8 mouse cellular contexts compared by ENCODE assay signal in the genomic region with DNA sequence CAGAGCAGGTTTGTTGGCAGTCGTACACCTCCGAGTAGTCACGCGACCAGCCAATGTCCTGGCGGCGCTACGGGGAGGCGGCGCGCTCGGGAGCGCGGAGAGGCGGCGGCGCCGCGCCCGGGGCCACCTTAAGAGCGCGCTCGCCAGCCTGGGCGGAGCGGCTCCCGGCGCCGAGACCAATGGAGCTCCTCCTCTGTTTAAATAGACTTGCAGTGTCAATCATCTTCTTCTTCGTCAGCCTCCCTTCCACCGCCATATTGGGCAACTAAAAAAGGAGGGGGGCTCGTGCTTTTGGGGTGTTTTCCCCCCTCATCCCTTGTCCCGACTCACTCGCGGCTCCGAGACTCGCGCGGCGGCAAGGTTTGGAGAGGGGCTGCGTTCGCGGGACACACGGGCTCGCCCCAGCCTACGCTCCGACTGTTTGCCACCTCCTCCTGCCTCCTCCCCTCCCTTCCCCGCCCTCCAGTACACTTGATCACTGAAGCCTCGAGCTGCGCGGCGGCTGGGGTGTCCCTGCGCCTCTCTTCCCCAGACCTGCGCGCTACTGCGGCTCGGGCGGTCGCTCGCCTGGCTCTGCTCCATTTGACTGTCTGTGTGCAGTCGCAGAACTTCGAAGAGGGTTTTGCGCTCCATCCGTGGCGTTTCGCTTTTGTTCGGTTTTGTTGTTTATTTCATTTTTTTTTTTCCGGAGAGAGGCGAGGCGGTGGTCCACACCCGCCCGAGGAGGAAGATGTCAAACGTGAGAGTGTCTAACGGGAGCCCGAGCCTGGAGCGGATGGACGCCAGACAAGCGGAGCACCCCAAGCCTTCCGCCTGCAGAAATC. TPM values are rescaled to one million over a fixed set of nuclear protein-coding genes. Genes with fewer than 3 reads are reported as not detected.
DNase-seq lines count a peak whose midpoint lies in the region; ATAC-seq and TF ChIP-seq lines count a peak whose summit lies in the region.

Gene Cdkn1b, plus strand, starts transcription at position 212 of the 824 bp plus-strand sequence.

- peak within 1 kb of the TSS; percentile 80 for H3K4me2 ChIP-seq in CH12.LX (ENCODE audit: insufficient read depth, low read depth, poor library complexity, severe bottlenecking)
- H3K4me2 ChIP-seq in heart, embryonic 14.5 days (ENCODE audit: low read length): peak within 1 kb of the TSS; percentile 94
- H3K4me2 ChIP-seq in liver, embryonic 12.5 days: peak within 1 kb of the TSS; percentile 100
- peak within 1 kb of the TSS; percentile 90 for H3K4me2 ChIP-seq in stomach, embryonic 14.5 days (replicated peaks; ENCODE audit: low read depth, low read length)

- peak within 1 kb of the TSS; percentile 84 to 99 (median 88) for H3K4me3 ChIP-seq in CH12.LX (replicated peaks in 1 of 3; ENCODE audit: low read depth in 2 of 3, low read length in 2 of 3, poor library complexity in 1 of 3)
- peak within 1 kb of the TSS; percentile 94 for H3K4me3 ChIP-seq in forebrain, embryonic 10.5 days
- H3K4me3 ChIP-seq in heart, embryonic 14.5 days (ENCODE audit: control insufficient read depth in 1 of 2, insufficient read depth in 1 of 2, low read depth in 1 of 2, low read length in 2 of 2): peak within 1 kb of the TSS; percentile 81 to 92
- H3K4me3 ChIP-seq in liver, embryonic 12.5 days: peak within 1 kb of the TSS; percentile 92
- peak within 1 kb of the TSS; percentile 87 for H3K4me3 ChIP-seq in stomach, embryonic 14.5 days (ENCODE audit: low read depth, low read length)

- peaks cover 34% of the 10 kb centered on the region for H3K79me2 ChIP-seq in CH12.LX (replicated peaks; ENCODE audit: control insufficient read depth, extremely low read depth, insufficient read depth, poor library complexity, severe bottlenecking)

- DNase-seq in CH12.LX (ENCODE audit: extremely low read depth): peak; percentile 82
- DNase-seq in c-Kit-positive CD71-negative TER-119-negative erythroid progenitor cells, embryonic 14.5 days (ENCODE audit: low read depth): peak; percentile 79
- peak; percentile 89 for DNase-seq in forebrain, embryonic 10.5 days (ENCODE audit: extremely low spot score, low spot score)
- DNase-seq in kidney, postnatal 14 days: peak; percentile 96
- peak; percentile 86 to 90 for DNase-seq in natural killer cell, adult 2 months (ENCODE audit: low spot score in 2 of 2)

- H3K9me3 ChIP-seq in CH12.LX (replicated peaks; ENCODE audit: low read length): no peaks in the 10 kb centered on the region
- H3K9me3 ChIP-seq in forebrain, embryonic 10.5 days: no peaks in the 10 kb centered on the region
- H3K9me3 ChIP-seq in heart, embryonic 14.5 days (ENCODE audit: control insufficient read depth, low read length): no peaks in the 10 kb centered on the region
- H3K9me3 ChIP-seq in liver, embryonic 12.5 days (replicated peaks): no peaks in the 10 kb centered on the region
- no peaks in the 10 kb centered on the region for H3K9me3 ChIP-seq in stomach, embryonic 14.5 days (ENCODE audit: control insufficient read depth, low read depth, low read length)

- no peaks in the 10 kb centered on the region for H3K27me3 ChIP-seq in CH12.LX (replicated peaks)
- H3K27me3 ChIP-seq in forebrain, embryonic 10.5 days (ENCODE audit: poor library complexity, severe bottlenecking): peaks cover 25% of the 10 kb centered on the region
- H3K27me3 ChIP-seq in heart, embryonic 14.5 days (ENCODE audit: control insufficient read depth, insufficient read depth, low read length): no peaks in the 10 kb centered on the region
- peaks cover 2% of the 10 kb centered on the region for H3K27me3 ChIP-seq in liver, embryonic 12.5 days (replicated peaks)
- no peaks in the 10 kb centered on the region for H3K27me3 ChIP-seq in stomach, embryonic 14.5 days (ENCODE audit: control insufficient read depth, insufficient read depth, low read length)

- peak; percentile 73 for TF ChIP-seq POLR2A in CH12.LX (IDR thresholded peaks at IDR 0.05; ENCODE audit: low read depth, low read length)

- H3K9ac ChIP-seq in CH12.LX (ENCODE audit: insufficient read depth, low read depth): peak within 1 kb of the TSS; percentile 97
- peak within 1 kb of the TSS; percentile 98 for H3K9ac ChIP-seq in heart, embryonic 14.5 days (ENCODE audit: low read length)
- peak within 1 kb of the TSS; percentile 94 for H3K9ac ChIP-seq in liver, embryonic 12.5 days
- peak within 1 kb of the TSS; percentile 82 for H3K9ac ChIP-seq in stomach, embryonic 14.5 days (replicated peaks; ENCODE audit: low read depth, low read length)

- TF ChIP-seq CTCF in CH12.LX (conservative IDR thresholded peaks at IDR 0.05 in 1 of 2, IDR thresholded peaks at IDR 0.05 in 1 of 2; ENCODE audit: low read depth in 2 of 2, low read length in 2 of 2): no peak

- peaks cover 0 to 5% of the 10 kb centered on the region in 2 experiments for H3K36me3 ChIP-seq in CH12.LX (replicated peaks in 1 of 2; ENCODE audit: control insufficient read depth in 1 of 2, insufficient read depth in 1 of 2, low read length in 1 of 2)
- H3K36me3 ChIP-seq in forebrain, embryonic 10.5 days (replicated peaks): peaks cover 32% of the 10 kb centered on the region
- peaks cover 18% of the 10 kb centered on the region for H3K36me3 ChIP-seq in heart, embryonic 14.5 days (ENCODE audit: control insufficient read depth, insufficient read depth, low read length)
- peaks cover 25% of the 10 kb centered on the region for H3K36me3 ChIP-seq in liver, embryonic 12.5 days
- H3K36me3 ChIP-seq in stomach, embryonic 14.5 days (ENCODE audit: control insufficient read depth, insufficient read depth, low read length): peaks cover 7% of the 10 kb centered on the region

- ATAC-seq in heart, embryonic 14.5 days (ENCODE audit: insufficient number of reproducible peaks, insufficient read depth, low FRiP score, low read depth): peak; percentile 94
- peak; percentile 93 for ATAC-seq in liver, embryonic 12.5 days
- ATAC-seq in stomach, embryonic 14.5 days (ENCODE audit: insufficient number of reproducible peaks, insufficient read depth, low FRiP score, low read depth): peak; percentile 95

- peak within 1 kb of the TSS; percentile 84 for H3K27ac ChIP-seq in CH12.LX (ENCODE audit: insufficient read depth, low read depth)
- peak within 1 kb of the TSS; percentile 99 for H3K27ac ChIP-seq in forebrain, embryonic 10.5 days
- peak within 1 kb of the TSS; percentile 97 to 99 for H3K27ac ChIP-seq in heart, embryonic 14.5 days (replicated peaks in 1 of 2; ENCODE audit: control insufficient read depth in 1 of 2, insufficient read depth in 1 of 2, low read depth in 2 of 2, low read length in 2 of 2)
- peak within 1 kb of the TSS; percentile 98 for H3K27ac ChIP-seq in liver, embryonic 12.5 days
- H3K27ac ChIP-seq in stomach, embryonic 14.5 days (ENCODE audit: low read length): peak within 1 kb of the TSS; percentile 93

- peaks cover 0 to 26% of the 10 kb centered on the region in 2 experiments; a peak in 2 of 4 replicates for H3K4me1 ChIP-seq in CH12.LX (ENCODE audit: control insufficient read depth in 1 of 2, insufficient read depth in 2 of 2)
- H3K4me1 ChIP-seq in forebrain, embryonic 10.5 days: peaks cover 83% of the 10 kb centered on the region
- H3K4me1 ChIP-seq in heart, embryonic 14.5 days (ENCODE audit: control insufficient read depth in 2 of 2, insufficient read depth in 2 of 2, low read length in 2 of 2): peaks cover 8 to 30% of the 10 kb centered on the region in 2 experiments
- H3K4me1 ChIP-seq in liver, embryonic 12.5 days: peaks cover 66% of the 10 kb centered on the region
- peaks cover 22% of the 10 kb centered on the region for H3K4me1 ChIP-seq in stomach, embryonic 14.5 days (ENCODE audit: control insufficient read depth, insufficient read depth, low read length)

- under 1% methylated on average over 77 of the region's 77 CpGs for WGBS in forebrain, embryonic 10.5 days
- WGBS in heart, embryonic 14.5 days: under 1% methylated on average over 77 of the region's 77 CpGs
- WGBS in liver, embryonic 12.5 days (ENCODE audit: insufficient replicate concordance): under 1% methylated on average over 70 of the region's 77 CpGs
- under 1% methylated on average over 73 of the region's 77 CpGs for WGBS in stomach, embryonic 14.5 days

- in situ Hi-C loops in CH12.LX (cut with MboI; ENCODE audit: low pct_ligation_motif_present, low pct_unique_long_range_greater_than_20kb, low sequenced_read_pairs): no loop called here

- no peak for TF ChIP-seq EP300 in CH12.LX (IDR thresholded peaks at IDR 0.05; ENCODE audit: low read length)

- dilution Hi-C loops in CH12.LX (cut with MboI; ENCODE audit: extremely low pct_ligation_motif_present, extremely low pct_unique_long_range_greater_than_20kb, low sequenced_read_pairs): no loop called here

- TF ChIP-seq RAD21 in CH12.LX (IDR thresholded peaks at IDR 0.05; ENCODE audit: low read depth, low read length): no peak

TF ChIP-seq in CH12.LX, 34 proteins besides CTCF, POLR2A, EP300 and RAD21 (continues in another document):
- TF ChIP-seq ZMIZ1 (IDR thresholded peaks at IDR 0.05; ENCODE audit: low read depth, low read length) (no peak; the same call in 1 of the 2 replicates), ZKSCAN1 (IDR thresholded peaks at IDR 0.05; ENCODE audit: borderline replicate concordance, low read depth, low read length) (no peak), PAX5 (IDR thresholded peaks at IDR 0.05; ENCODE audit: low read length) (no peak), E2F4 (IDR thresholded peaks at IDR 0.05; ENCODE audit: insufficient replicate concordance, low read depth, low read length) (no peak), MEF2A (IDR thresholded peaks at IDR 0.05; ENCODE audit: borderline replicate concordance, low read depth, low read length) (peak; percentile 24), HCFC1 (IDR thresholded peaks at IDR 0.05; ENCODE audit: low read depth, low read length) (no peak), KAT2A (IDR thresholded peaks at IDR 0.05; ENCODE audit: insufficient replicate concordance, low read length) (0 out of 2 replicates have a peak, but pooled peaks have one; percentile 20), BHLHE40 (IDR thresholded peaks at IDR 0.05; ENCODE audit: low read depth, low read length) (peak; percentile 97), MYC (IDR thresholded peaks at IDR 0.05; ENCODE audit: low read depth, low read length) (no peak), TCF12 (IDR thresholded peaks at IDR 0.05; ENCODE audit: low read depth, low read length) (no peak), ELF1 (IDR thresholded peaks at IDR 0.05; ENCODE audit: low read depth, low read length) (no peak), CHD1 (IDR thresholded peaks at IDR 0.05; ENCODE audit: low read depth, low read length) (no peak; the same call in 1 of the 2 replicates), TBP (conservative IDR thresholded peaks at IDR 0.05; ENCODE audit: low read depth, low read length) (peak; percentile 92)

RNA-seq across cellular contexts. Expression of gene Cdkn1b, which starts in this region (rescaled TPM):
- total RNA-seq in CH12.LX (2012; rRNA removed) (12.8 and 19.2 TPM in 2 replicates), CH12.LX (2014; rRNA removed) (23.5 TPM in 2 replicates)
- 15.8 and 20.9 TPM in 2 replicates for polyA plus RNA-seq in CH12.LX (2012; ENCODE audit: insufficient read length, low read depth)
- 17.9 and 19.0 TPM in 2 replicates for polyA plus RNA-seq in forebrain, embryonic 10.5 days (2016; fragmentation: Nextera tagmentation; extraction: Ambion mirVana)
- 16.3 and 21.0 TPM in 2 replicates for polyA plus RNA-seq in heart, embryonic 14.5 days (2014; fragmentation: Nextera tagmentation; extraction: Ambion mirVana)
- 9.5 and 9.9 TPM in 2 replicates for polyA plus RNA-seq in liver, embryonic 12.5 days (2016; fragmentation: Nextera tagmentation; extraction: Ambion mirVana)
- 18.3 and 19.9 TPM in 2 replicates for polyA plus RNA-seq in stomach, embryonic 14.5 days (2014; fragmentation: Nextera tagmentation; extraction: Ambion mirVana)

Comparison
In these comparisons a context has a peak if more than half of its experiments do, and no peak if none do; other contexts are left out.
1. Peak in every context shown above with its lines: DNase-seq, ATAC-seq, H3K4me3 ChIP-seq and H3K27ac ChIP-seq.